Mouse (Mus musculus): ENCODE results near the gene Pdzrn4. TPM values are rescaled to one million over a fixed set of nuclear protein-coding genes. Genes with fewer than 3 reads are reported as not detected.

Gene Pdzrn4
- total and polyA plus RNA-seq, 3 experiments: 0.90 to 3.5 (median 2.7) TPM

DNA sequence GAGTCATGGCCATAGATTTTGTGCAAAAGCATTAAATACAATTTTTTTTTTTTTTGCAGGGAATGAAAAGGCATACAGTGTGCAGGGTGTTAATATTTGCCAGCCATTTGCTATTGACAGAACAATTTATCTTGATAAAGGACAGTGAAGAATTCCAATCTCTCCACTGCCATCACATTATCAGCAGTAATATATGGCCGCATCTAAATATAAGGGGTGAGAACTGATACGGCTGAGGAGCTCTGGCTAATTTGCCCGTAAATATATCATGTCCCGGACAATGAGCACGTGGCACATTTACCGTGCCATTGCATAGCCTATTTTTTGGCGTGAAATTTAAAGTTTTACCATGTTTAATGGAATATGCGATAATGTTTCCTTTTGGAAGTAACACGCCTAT is 128.7 kb downstream of the Pdzrn4 start:
- no peak for DNase-seq
- intact Hi-C loops (cut with DNase I): no loop called here
- H3K4me3 ChIP-seq: no peak overlapping the region
- H3K9ac ChIP-seq (ENCODE audit: low read depth, low read length): no peak overlapping the region
- no peak overlapping the region for H3K27ac ChIP-seq
- H3K27me3 ChIP-seq (ENCODE audit: control insufficient read depth, insufficient read depth, low read length): no peaks in the 10 kb centered on the region
- no peaks in the 10 kb centered on the region for H3K4me1 ChIP-seq (ENCODE audit: control insufficient read depth, insufficient read depth, low read length)
- TF ChIP-seq POLR2A (IDR thresholded peaks at IDR 0.05; ENCODE audit: insufficient read depth, low read depth, low read length): no peak
- TF ChIP-seq CTCF (IDR thresholded peaks at IDR 0.05): no peak
- TF ChIP-seq EP300 (IDR thresholded peaks at IDR 0.05; ENCODE audit: insufficient read depth, low read depth, low read length): no peak
- H3K36me3 ChIP-seq (ENCODE audit: control insufficient read depth, insufficient read depth, low read length): no peaks in the 10 kb centered on the region
- no peaks in the 10 kb centered on the region for H3K79me2 ChIP-seq (replicated peaks; ENCODE audit: control insufficient read depth, insufficient read depth, low read length)
- 87% methylated on average over 9 of the region's 9 CpGs for WGBS

DNA sequence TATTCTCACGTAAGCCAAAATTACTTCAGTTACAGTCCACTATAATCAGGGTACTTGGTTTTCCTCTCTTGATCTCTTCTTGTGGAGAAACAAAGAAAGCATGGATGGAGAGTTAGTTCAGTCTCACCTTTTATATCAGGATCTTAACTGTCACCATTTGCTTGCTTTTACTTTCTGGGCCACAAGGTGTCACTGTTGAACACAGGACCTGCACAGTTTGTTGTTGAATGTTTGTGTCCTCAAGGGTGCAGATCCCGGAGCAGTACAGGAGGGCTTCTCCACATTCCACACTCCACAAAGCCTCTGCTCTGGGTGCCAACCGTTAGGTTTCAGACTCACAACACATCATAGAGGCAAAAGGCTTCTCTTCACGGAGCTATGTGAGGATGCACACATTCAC is 130.1 kb downstream of the Pdzrn4 start:
- Histone ChIP-seq H3K27me3 (ENCODE audit: control insufficient read depth, insufficient read depth, low read length) (no peaks in the 10 kb centered on the region), H3K9ac (ENCODE audit: low read depth, low read length) (no peak overlapping the region), H3K27ac (no peak overlapping the region), H3K36me3 (ENCODE audit: control insufficient read depth, insufficient read depth, low read length) (no peaks in the 10 kb centered on the region), H3K79me2 (replicated peaks; ENCODE audit: control insufficient read depth, insufficient read depth, low read length) (no peaks in the 10 kb centered on the region), H3K4me3 (no peak overlapping the region), H3K4me1 (ENCODE audit: control insufficient read depth, insufficient read depth, low read length) (no peaks in the 10 kb centered on the region)
- no peak for DNase-seq
- TF ChIP-seq POLR2A (IDR thresholded peaks at IDR 0.05; ENCODE audit: insufficient read depth, low read depth, low read length) (no peak), EP300 (IDR thresholded peaks at IDR 0.05; ENCODE audit: insufficient read depth, low read depth, low read length) (no peak), CTCF (IDR thresholded peaks at IDR 0.05) (peak; percentile 73)
- intact Hi-C loops (cut with DNase I): loop anchor here (2.0 kb wide), 1 partner anchor 690 kb away; no protein-coding TSS in a partner anchor
- 69% methylated on average over 4 of the region's 4 CpGs for WGBS

DNA sequence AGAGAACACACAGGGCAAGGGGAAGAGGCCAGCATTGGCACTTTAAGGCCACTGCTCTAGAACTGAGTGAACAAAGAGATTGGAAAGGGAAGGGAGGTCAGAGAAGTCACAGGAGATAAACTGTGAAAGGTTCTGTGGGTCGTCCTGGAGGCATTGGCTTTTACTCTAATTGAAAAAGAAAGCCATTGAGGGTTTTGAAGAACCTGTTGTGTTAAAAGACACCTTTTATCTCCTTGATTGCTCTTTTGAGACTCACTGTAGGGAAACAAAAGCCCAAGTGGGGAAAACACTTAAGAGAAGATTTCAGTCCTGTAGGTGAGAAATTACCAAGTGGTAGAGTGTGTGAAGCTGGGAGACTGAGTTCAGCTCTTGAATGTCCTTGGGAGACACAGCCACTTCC is 146.6 kb downstream of the Pdzrn4 start:
- H3K4me1 ChIP-seq (ENCODE audit: control insufficient read depth, insufficient read depth, low read length): no peaks in the 10 kb centered on the region
- no peak overlapping the region for H3K27ac ChIP-seq
- DNase-seq: no peak
- 21% methylated on average over 1 of the region's 1 CpGs for WGBS
- H3K27me3 ChIP-seq (ENCODE audit: control insufficient read depth, insufficient read depth, low read length): no peaks in the 10 kb centered on the region
- H3K9ac ChIP-seq (ENCODE audit: low read depth, low read length): no peak overlapping the region
- no peaks in the 10 kb centered on the region for H3K79me2 ChIP-seq (replicated peaks; ENCODE audit: control insufficient read depth, insufficient read depth, low read length)
- intact Hi-C loops (cut with DNase I): no loop called here
- no peak overlapping the region for H3K4me3 ChIP-seq
- no peak for TF ChIP-seq EP300 (IDR thresholded peaks at IDR 0.05; ENCODE audit: insufficient read depth, low read depth, low read length)
- no peak for TF ChIP-seq POLR2A (IDR thresholded peaks at IDR 0.05; ENCODE audit: insufficient read depth, low read depth, low read length)
- TF ChIP-seq CTCF (IDR thresholded peaks at IDR 0.05): no peak
- no peaks in the 10 kb centered on the region for H3K36me3 ChIP-seq (ENCODE audit: control insufficient read depth, insufficient read depth, low read length)

DNA sequence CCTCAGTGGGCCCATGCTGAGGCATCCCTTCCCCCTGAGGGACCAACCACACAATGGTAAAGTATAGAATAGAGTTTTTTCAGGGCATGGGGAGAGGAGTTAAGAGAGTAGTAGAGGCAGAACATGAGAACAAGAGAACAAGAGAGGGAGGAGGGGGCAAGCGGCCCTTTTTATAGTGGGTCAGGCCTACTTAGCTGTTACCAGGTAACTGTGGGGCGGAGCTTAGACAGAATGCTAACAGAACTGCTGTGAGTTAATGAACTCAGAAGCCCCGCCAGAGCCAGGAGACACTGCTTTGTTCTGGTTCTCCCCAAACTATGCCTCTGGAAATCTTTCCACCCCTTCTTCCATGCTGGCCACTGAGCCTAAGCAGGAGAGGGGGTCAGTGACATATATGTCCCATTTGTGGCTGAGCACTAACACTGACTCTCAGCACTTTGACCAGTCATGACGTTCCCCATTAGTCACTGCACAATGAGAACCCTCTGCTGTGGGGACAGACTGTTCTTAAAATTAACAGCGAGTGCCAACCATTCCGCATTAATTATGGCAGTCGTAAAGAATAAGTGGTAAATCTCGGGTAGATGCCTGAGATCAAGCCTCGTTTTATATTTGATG is 150.7 kb downstream of the Pdzrn4 start:
- Histone ChIP-seq H3K36me3 (ENCODE audit: control insufficient read depth, insufficient read depth, low read length) (no peaks in the 10 kb centered on the region), H3K4me3 (no peak overlapping the region), H3K4me1 (ENCODE audit: control insufficient read depth, insufficient read depth, low read length) (no peaks in the 10 kb centered on the region), H3K79me2 (replicated peaks; ENCODE audit: control insufficient read depth, insufficient read depth, low read length) (no peaks in the 10 kb centered on the region), H3K9ac (ENCODE audit: low read depth, low read length) (no peak overlapping the region), H3K27ac (no peak overlapping the region), H3K27me3 (ENCODE audit: control insufficient read depth, insufficient read depth, low read length) (no peaks in the 10 kb centered on the region)
- intact Hi-C loops (cut with DNase I): no loop called here
- no peak for TF ChIP-seq CTCF (IDR thresholded peaks at IDR 0.05)
- TF ChIP-seq POLR2A (IDR thresholded peaks at IDR 0.05; ENCODE audit: insufficient read depth, low read depth, low read length): no peak
- no peak for TF ChIP-seq EP300 (IDR thresholded peaks at IDR 0.05; ENCODE audit: insufficient read depth, low read depth, low read length)
- no peak for DNase-seq
- 74% methylated on average over 9 of the region's 9 CpGs for WGBS

DNA sequence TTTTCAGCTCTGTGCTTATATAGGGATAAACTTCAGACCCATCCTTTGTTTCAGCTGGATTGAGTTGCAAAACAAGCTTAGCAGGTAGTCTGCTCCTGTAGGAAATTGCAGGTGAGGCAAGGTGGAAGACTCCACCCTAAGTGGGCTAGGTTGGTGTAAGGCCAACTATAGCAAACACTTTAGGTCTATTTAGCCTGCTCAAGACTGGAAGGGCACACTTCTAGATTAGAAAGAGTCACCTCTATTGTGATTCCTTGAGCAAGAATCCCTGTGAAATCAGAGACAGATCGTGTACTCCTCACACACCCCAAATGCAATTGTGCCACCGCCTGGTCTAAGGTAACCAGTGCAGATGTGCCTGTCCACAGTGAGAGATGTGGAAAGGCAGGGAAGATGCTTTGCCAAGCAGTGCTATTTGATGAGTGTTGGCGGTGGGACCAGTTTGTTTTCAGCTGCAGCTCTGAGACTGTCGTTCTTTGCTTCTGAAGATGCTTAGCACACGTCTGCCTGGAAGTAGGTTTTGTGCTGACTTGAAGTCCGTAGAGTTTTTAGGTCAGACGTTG is 158.4 kb downstream of the Pdzrn4 start:
- intact Hi-C loops (cut with DNase I): no loop called here
- Histone ChIP-seq H3K36me3 (ENCODE audit: control insufficient read depth, insufficient read depth, low read length) (no peaks in the 10 kb centered on the region), H3K9ac (ENCODE audit: low read depth, low read length) (no peak overlapping the region), H3K4me3 (no peak overlapping the region), H3K27ac (no peak overlapping the region), H3K79me2 (replicated peaks; ENCODE audit: control insufficient read depth, insufficient read depth, low read length) (no peaks in the 10 kb centered on the region), H3K4me1 (ENCODE audit: control insufficient read depth, insufficient read depth, low read length) (no peaks in the 10 kb centered on the region), H3K27me3 (ENCODE audit: control insufficient read depth, insufficient read depth, low read length) (no peaks in the 10 kb centered on the region)
- WGBS: 76% methylated on average over 7 of the region's 7 CpGs
- no peak for TF ChIP-seq EP300 (IDR thresholded peaks at IDR 0.05; ENCODE audit: insufficient read depth, low read depth, low read length)
- no peak for TF ChIP-seq CTCF (IDR thresholded peaks at IDR 0.05)
- TF ChIP-seq POLR2A (IDR thresholded peaks at IDR 0.05; ENCODE audit: insufficient read depth, low read depth, low read length): no peak
- DNase-seq: no peak

DNA sequence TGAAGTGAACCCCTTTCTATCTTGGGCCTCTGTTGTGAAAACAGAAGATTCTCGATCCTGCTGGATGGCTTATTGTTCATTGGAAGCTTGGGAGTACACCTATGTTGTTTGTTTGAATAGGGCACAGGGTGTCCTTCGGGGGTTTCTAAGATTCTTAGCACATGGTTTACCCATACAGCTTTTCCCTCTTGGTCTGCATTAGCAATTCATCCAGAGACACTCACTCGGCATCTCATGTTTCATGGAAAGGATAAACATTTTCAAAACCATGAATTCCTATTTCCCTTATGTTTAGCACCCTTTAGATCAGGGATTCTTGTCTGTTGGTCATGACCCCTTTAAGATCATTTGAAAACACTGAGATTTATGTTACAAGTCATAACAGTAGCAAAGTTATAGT is 159.0 kb downstream of the Pdzrn4 start:
- no peaks in the 10 kb centered on the region for H3K36me3 ChIP-seq (ENCODE audit: control insufficient read depth, insufficient read depth, low read length)
- intact Hi-C loops (cut with DNase I): no loop called here
- no peaks in the 10 kb centered on the region for H3K4me1 ChIP-seq (ENCODE audit: control insufficient read depth, insufficient read depth, low read length)
- 59% methylated on average over 3 of the region's 3 CpGs for WGBS
- no peak for TF ChIP-seq POLR2A (IDR thresholded peaks at IDR 0.05; ENCODE audit: insufficient read depth, low read depth, low read length)
- no peak for TF ChIP-seq EP300 (IDR thresholded peaks at IDR 0.05; ENCODE audit: insufficient read depth, low read depth, low read length)
- TF ChIP-seq CTCF (IDR thresholded peaks at IDR 0.05): no peak
- H3K4me3 ChIP-seq: no peak overlapping the region
- no peak overlapping the region for H3K27ac ChIP-seq
- no peak for DNase-seq
- no peaks in the 10 kb centered on the region for H3K27me3 ChIP-seq (ENCODE audit: control insufficient read depth, insufficient read depth, low read length)
- no peak overlapping the region for H3K9ac ChIP-seq (ENCODE audit: low read depth, low read length)
- H3K79me2 ChIP-seq (replicated peaks; ENCODE audit: control insufficient read depth, insufficient read depth, low read length): no peaks in the 10 kb centered on the region

All from heart, adult 2 months (tissue).